In genomic region chr8:121368799-121369198, GRCm38 (mm10) we compare ENCODE assay signal across 14 mouse cellular contexts.
DNase-seq lines count a peak whose midpoint lies in the region; ATAC-seq and TF ChIP-seq lines count a peak whose summit lies in the region.
"Had no signal": no experiment of that assay in that cellular context is flagged by ENCODE, and none has a peak within 500 bp of the region (broad histone marks: within the 10 kb centered on the region; RNA-seq: fewer than 3 reads in every experiment).

No protein-coding gene starts in this region.

- no peak for TF ChIP-seq CTCF in liver, postnatal 0 days (IDR thresholded peaks at IDR 0.05; ENCODE audit: low read depth)

- no peak overlapping the region for H3K4me3 ChIP-seq in limb, embryonic 15.5 days
- H3K4me3 ChIP-seq in liver, postnatal 0 days (ENCODE audit: low read depth, low read length), result no peak overlapping the region
- H3K4me3 ChIP-seq: heart, adult 2 months; liver, embryonic 13.5 days; midbrain, embryonic 12.5 days; stomach, embryonic 15.5 days had no signal

- no peak for TF ChIP-seq EP300 in liver, postnatal 0 days (IDR thresholded peaks at IDR 0.05; ENCODE audit: low read depth)

- H3K4me2 ChIP-seq in limb, embryonic 15.5 days, result no peak overlapping the region; the same call in 1 of the 2 replicates
- no peak overlapping the region for H3K4me2 ChIP-seq in liver, postnatal 0 days (ENCODE audit: low read depth, low read length)
- H3K4me2 ChIP-seq: liver, embryonic 13.5 days; midbrain, embryonic 12.5 days; stomach, embryonic 15.5 days had no signal

- no peaks in the 10 kb centered on the region for H3K9me3 ChIP-seq in limb, embryonic 15.5 days
- H3K9me3 ChIP-seq in liver, postnatal 0 days (ENCODE audit: low read length), result no peaks in the 10 kb centered on the region
- H3K9me3 ChIP-seq: liver, embryonic 13.5 days; midbrain, embryonic 12.5 days; stomach, embryonic 15.5 days had no signal

- peak overlapping the region; percentile 82 for H3K27ac ChIP-seq in limb, embryonic 15.5 days
- H3K27ac ChIP-seq in liver, postnatal 0 days (ENCODE audit: low read depth), result no peak overlapping the region
- H3K27ac ChIP-seq: heart, adult 2 months; hindbrain, postnatal 0 days; liver, embryonic 13.5 days; midbrain, embryonic 12.5 days; stomach, embryonic 15.5 days had no signal

- peaks cover 34% of the 10 kb centered on the region for H3K27me3 ChIP-seq in limb, embryonic 15.5 days
- 0 out of 2 replicates have a peak, but pooled peaks cover 3% of the 10 kb centered on the region for H3K27me3 ChIP-seq in liver, postnatal 0 days (ENCODE audit: insufficient read depth, low read length)

- intact Hi-C loops in heart, postnatal 14 days (cut with DNase I), result no loop called here
- intact Hi-C loops in left cerebral cortex, postnatal 36 days (cut with DNase I), result no loop called here

- 8% methylated on average over 11 of the region's 11 CpGs for WGBS in limb, embryonic 15.5 days
- WGBS in liver, postnatal 0 days (ENCODE audit: insufficient replicate concordance), result 30% methylated on average over 11 of the region's 11 CpGs

- H3K9ac ChIP-seq in limb, embryonic 15.5 days, result no peak overlapping the region
- no peak overlapping the region for H3K9ac ChIP-seq in liver, postnatal 0 days (replicated peaks)
- H3K9ac ChIP-seq: liver, embryonic 13.5 days; midbrain, embryonic 12.5 days; stomach, embryonic 15.5 days had no signal

- no peaks in the 10 kb centered on the region for H3K36me3 ChIP-seq in limb, embryonic 15.5 days
- no peaks in the 10 kb centered on the region for H3K36me3 ChIP-seq in liver, postnatal 0 days (replicated peaks; ENCODE audit: insufficient read depth, low read length)
- H3K36me3 ChIP-seq: G1E; liver, embryonic 13.5 days; midbrain, embryonic 12.5 days; stomach, embryonic 15.5 days had no signal

- peaks cover 49% of the 10 kb centered on the region for H3K4me1 ChIP-seq in limb, embryonic 15.5 days
- H3K4me1 ChIP-seq in liver, postnatal 0 days (ENCODE audit: insufficient read depth), result no peaks in the 10 kb centered on the region
- H3K4me1 ChIP-seq: liver, embryonic 13.5 days; midbrain, embryonic 12.5 days had no signal

- peak; percentile 60 for ATAC-seq in limb, embryonic 15.5 days (ENCODE audit: insufficient number of reproducible peaks, low FRiP score, low TSS enrichment, low read depth)
- ATAC-seq in liver, postnatal 0 days, result no peak
- ATAC-seq: hindbrain, postnatal 0 days had no signal

- DNase-seq in heart, adult 11 months, result peak; percentile 93
- no peak for DNase-seq in heart, postnatal 14 days
- peak; percentile 46 for DNase-seq in MN1 (ENCODE audit: low spot score)
- DNase-seq in forelimb bud, embryonic 11.5 days (ENCODE audit: low read depth, low spot score), result peak; percentile 68
- no peak for DNase-seq in left cerebral cortex, postnatal 36 days (ENCODE audit: low spot score in 2 of 2)
- DNase-seq in frontal cortex, postnatal 25 days (ENCODE audit: low spot score in 2 of 2), result no peak
- no peak for DNase-seq in liver, postnatal 0 days
- DNase-seq: liver, embryonic 13.5 days had no signal

Comparison
In these comparisons a context has a peak if more than half of its experiments do, and no peak if none do; other contexts are left out.
1. DNase-seq: peak in heart, adult 11 months (single experiment), MN1 (single experiment) and forelimb bud, embryonic 11.5 days (single experiment); none in heart, postnatal 14 days (0 of 2), left cerebral cortex, postnatal 36 days (0 of 2), frontal cortex, postnatal 25 days (0 of 2) and liver, postnatal 0 days (single experiment).